8 mouse cellular contexts compared by ENCODE assay signal in the genomic region with DNA sequence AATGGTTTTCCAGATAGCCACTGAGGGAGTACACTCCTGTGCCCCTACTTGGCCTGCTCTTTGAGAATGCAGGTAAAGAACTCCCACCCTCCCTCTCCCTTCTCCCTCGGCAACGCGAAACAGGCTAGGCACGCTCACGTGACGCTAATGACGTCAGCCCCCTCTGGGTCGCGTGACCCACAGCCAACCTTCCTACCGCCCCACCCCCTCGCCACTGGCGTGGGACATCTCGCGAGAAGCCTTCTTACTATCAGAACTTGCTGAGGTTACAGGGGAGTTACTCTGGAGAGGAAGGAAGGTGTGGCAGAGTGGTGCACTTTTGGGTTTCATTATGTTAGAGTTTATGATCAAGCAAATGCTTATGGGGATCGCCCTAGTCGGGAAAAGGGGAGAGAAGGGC. TPM values are rescaled to one million over a fixed set of nuclear protein-coding genes. Genes with fewer than 3 reads are reported as not detected.
DNase-seq lines count a peak whose midpoint lies in the region; ATAC-seq and TF ChIP-seq lines count a peak whose summit lies in the region.

Camk2d (plus strand) TSS at position 217 of the 400 bp plus-strand sequence.

- peak within 1 kb of the TSS; percentile 82 for H3K4me3 ChIP-seq in cortical plate, adult 2 months (ENCODE audit: insufficient read depth, low read length)
- peak within 1 kb of the TSS; percentile 77 for H3K4me3 ChIP-seq in gastrocnemius, adult 2 months
- peak within 1 kb of the TSS; percentile 80 for H3K4me3 ChIP-seq in hindbrain, embryonic 16.5 days (ENCODE audit: low read length)

- H3K4me2 ChIP-seq in hindbrain, embryonic 16.5 days (ENCODE audit: low read length) = peak within 1 kb of the TSS; percentile 96

- H3K9ac ChIP-seq in hindbrain, embryonic 16.5 days (ENCODE audit: low read depth, low read length) = peak within 1 kb of the TSS; percentile 93

- H3K4me1 ChIP-seq in cortical plate, adult 2 months (ENCODE audit: control insufficient read depth, insufficient read depth, low read length) = no peaks in the 10 kb centered on the region
- H3K4me1 ChIP-seq in hindbrain, embryonic 16.5 days (ENCODE audit: control insufficient read depth, insufficient read depth, low read depth, low read length) = peaks cover 4% of the 10 kb centered on the region; the same call in 1 of the 2 replicates

- peak; percentile 92 for TF ChIP-seq POLR2A in cortical plate, adult 2 months (IDR thresholded peaks at IDR 0.05; ENCODE audit: extremely low read depth, insufficient read depth, low read length)

- TF ChIP-seq CTCF in cortical plate, adult 2 months (IDR thresholded peaks at IDR 0.05; ENCODE audit: extremely low read depth, insufficient read depth, low read length) = no peak
- TF ChIP-seq CTCF in gastrocnemius, adult 2 months (IDR thresholded peaks at IDR 0.05) = no peak

- H3K36me3 ChIP-seq in hindbrain, embryonic 16.5 days (ENCODE audit: control insufficient read depth, insufficient read depth, low read length) = no peaks in the 10 kb centered on the region

- H3K9me3 ChIP-seq in hindbrain, embryonic 16.5 days (ENCODE audit: control insufficient read depth, low read length) = 0 out of 2 replicates have a peak, but pooled peaks cover 2% of the 10 kb centered on the region

- DNase-seq in adipocyte (ENCODE audit: low spot score) = peak; percentile 99
- peak; percentile 98 for DNase-seq in gastrocnemius, adult 2 months
- peak; percentile 96 for DNase-seq in left cerebral cortex, adult 11 months (ENCODE audit: low spot score)
- DNase-seq in lung, postnatal 36 days = peak; percentile 100
- peak; percentile 98 for DNase-seq in retina, embryonic 14.5 days (ENCODE audit: low spot score)
- DNase-seq in thymus, postnatal 36 days = peak; percentile 98

- H3K27me3 ChIP-seq in hindbrain, embryonic 16.5 days (replicated peaks; ENCODE audit: control insufficient read depth, insufficient read depth, low read length) = no peaks in the 10 kb centered on the region

- H3K27ac ChIP-seq in cortical plate, adult 2 months (ENCODE audit: insufficient read depth, low read length) = peak within 1 kb of the TSS; percentile 98
- H3K27ac ChIP-seq in gastrocnemius, adult 2 months = peak within 1 kb of the TSS; percentile 97
- H3K27ac ChIP-seq in hindbrain, embryonic 16.5 days (ENCODE audit: low read depth, low read length) = peak within 1 kb of the TSS; percentile 99

- WGBS in hindbrain, embryonic 16.5 days = 0% methylated on average over 16 of the region's 16 CpGs

- ATAC-seq in hindbrain, embryonic 16.5 days = peak; percentile 92

- intact Hi-C loops in gastrocnemius, adult 2 months (cut with DNase I) = loop anchor here (1.0 to 2.0 kb wide), 2 partner anchors 99 to 174 kb away; no protein-coding TSS in a partner anchor

RNA-seq across cellular contexts. Expression of gene Camk2d, which starts in this region (rescaled TPM):
- polyA plus RNA-seq in cortical plate, adult 2 months (2012; rRNA removed) = 62.7 and 66.4 TPM in 2 replicates
- 10 to 100 TPM; 54.2 to 60.1 TPM for total RNA-seq in gastrocnemius, adult 2 months (2021)
- polyA plus RNA-seq in hindbrain, embryonic 16.5 days (2015; fragmentation: Nextera tagmentation; extraction: Ambion mirVana) = 81.6 and 88.9 TPM in 2 replicates

Comparison
In these comparisons a context has a peak if more than half of its experiments do, and no peak if none do; other contexts are left out.
1. Peak in every context shown above with its lines: DNase-seq, ATAC-seq, H3K4me3 ChIP-seq and H3K27ac ChIP-seq.